Mouse (Mus musculus) kidney, postnatal 0 days (tissue): ENCODE measurements around the gene Fstl3. TPM values are rescaled to one million over a fixed set of nuclear protein-coding genes. Genes with fewer than 3 reads are reported as not detected.

Source experiments
- ATAC-seq: fragments of 200-750 bp; cut with Nextera tagmentation; replicated peaks from 2 replicates; pipeline ENCODE4 v1.8.0; 2017; ENCODE audit warnings: low read depth, moderate number of reproducible peaks, moderate TSS enrichment, moderate library complexity; ENCODE audit not compliant: low FRiP score
- DNase-seq: peaks from one replicate; pipeline ENCODE4 v3.0.0-alpha.2; 2016; ENCODE audit warnings: low spot score
- H3K27ac ChIP-seq: fragments of 300-500 bp; sonication (generic); 2 replicates; pipeline ENCODE4 v1.5.1; 2014; ENCODE audit warnings: mild to moderate bottlenecking
- H3K27me3 ChIP-seq: fragments of 300-500 bp; sonication (generic); 2 replicates; pipeline ENCODE4 v1.6.1; 2014; ENCODE audit warnings: low read length, mixed read lengths; ENCODE audit not compliant: insufficient read depth
- H3K36me3 ChIP-seq: fragments of 300-500 bp; sonication (generic); 2 replicates; pipeline ENCODE4 v1.6.1; 2014; ENCODE audit warnings: low read length, mixed read lengths; ENCODE audit not compliant: insufficient read depth
- H3K4me1 ChIP-seq: fragments of 300-500 bp; sonication (generic); replicated peaks from 2 replicates; pipeline ENCODE4 v1.6.1; 2014; ENCODE audit warnings: antibody characterized with exemption, low read length, mixed read lengths; ENCODE audit not compliant: insufficient read depth
- H3K4me2 ChIP-seq: fragments of 300-500 bp; sonication (generic); 2 replicates; pipeline ENCODE4 v1.6.1; 2014; ENCODE audit warnings: mild to moderate bottlenecking, low read length, moderate library complexity, mixed read lengths
- H3K4me3 ChIP-seq: fragments of 300-500 bp; sonication (generic); replicated peaks from 2 replicates; pipeline ENCODE4 v1.5.1; 2014; ENCODE audit warnings: low read depth, low read length
- H3K9ac ChIP-seq: fragments of 300-500 bp; sonication (generic); 2 replicates; pipeline ENCODE4 v1.6.1; 2014; ENCODE audit warnings: low read depth, low read length
- H3K9me3 ChIP-seq: fragments of 300-500 bp; sonication (generic); replicated peaks from 2 replicates; pipeline ENCODE4 v1.6.1; 2016; ENCODE audit warnings: low read length, inconsistent platforms, mixed read lengths
- CTCF ChIP-seq: IDR thresholded peaks from 2 replicates; pipeline ENCODE4 v1.5.1; 2016; ENCODE audit warnings: antibody characterized with exemption, low read depth, mild to moderate bottlenecking, moderate library complexity
- WGBS: fragments of 180-500 bp; shearing (Covaris S2); extraction: QIAGEN DNeasy Blood & Tissue Kit; methylation state at CpG from one replicate; pipeline ENCODE4 v1.1.7; 2014; 5-methylcytosine and 5-hydroxymethylcytosine counted together
- polyA plus RNA-seq: library from polyadenylated mRNA; unstranded; fragments of >200 nt; fragmentation: Nextera tagmentation; extraction: Ambion mirVana; gene quantifications from 2 replicates; pipeline ENCODE4 v1.2.1, GENCODE M21; 2015

Gene Fstl3
- 32.9 and 38.7 TPM in 2 replicates for polyA plus RNA-seq

- H3K9ac ChIP-seq = peak within 1 kb of the TSS; percentile 67
- H3K9me3 ChIP-seq = no peaks in the 10 kb centered on the region
- no peaks in the 10 kb centered on the region for H3K36me3 ChIP-seq
- DNase-seq (peak; percentile 67), ATAC-seq (no peak)
- peaks cover 21% of the 10 kb centered on the region; the same call in 1 of the 2 replicates for H3K4me1 ChIP-seq
- peak within 1 kb of the TSS; percentile 51 for H3K4me3 ChIP-seq
- WGBS = 1% methylated on average over 39 of the region's 39 CpGs
- H3K27ac ChIP-seq = peak within 1 kb of the TSS; percentile 75
- peak within 1 kb of the TSS; percentile 76 for H3K4me2 ChIP-seq
- no peak for TF ChIP-seq CTCF
- no peaks in the 10 kb centered on the region for H3K27me3 ChIP-seq
Observed at GRCm38 (mm10) chr10:79777103-79777531, at the start of gene Fstl3. TSS of gene Fstl3 (plus strand) at chr10:79777272.

- WGBS = 66% methylated on average over 28 of the region's 28 CpGs
- H3K4me2 ChIP-seq = no peak overlapping the region
- no peak for DNase-seq
- no peak overlapping the region for H3K4me3 ChIP-seq
- H3K27me3 ChIP-seq = no peaks in the 10 kb centered on the region
- H3K9ac ChIP-seq = no peak overlapping the region
- no peaks in the 10 kb centered on the region; the same call in 1 of the 2 replicates for H3K4me1 ChIP-seq
- 0 out of 2 replicates have a peak, but pooled peaks cover 1% of the 10 kb centered on the region for H3K36me3 ChIP-seq
- ATAC-seq = no peak
- H3K9me3 ChIP-seq = no peaks in the 10 kb centered on the region
- no peak overlapping the region for H3K27ac ChIP-seq
- no peak for TF ChIP-seq CTCF
Observed at GRCm38 (mm10) chr10:79728323-79729249, 48.5 kb upstream of the Fstl3 start.

GRCm38 (mm10) chr10:79729357-79729965, 47.6 kb upstream of the Fstl3 start:
- 0 out of 2 replicates have a peak, but pooled peaks have one; percentile 5 for ATAC-seq
- Histone ChIP-seq H3K4me3 (no peak overlapping the region), H3K9ac (no peak overlapping the region), H3K27me3 (no peaks in the 10 kb centered on the region), H3K9me3 (no peaks in the 10 kb centered on the region), H3K4me2 (no peak overlapping the region), H3K4me1 (no peaks in the 10 kb centered on the region; the same call in 1 of the 2 replicates), H3K27ac (no peak overlapping the region), H3K36me3 (0 out of 2 replicates have a peak, but pooled peaks cover 5% of the 10 kb centered on the region)
- WGBS = 69% methylated on average over 13 of the region's 13 CpGs
- DNase-seq = no peak
- no peak for TF ChIP-seq CTCF

GRCm38 (mm10) chr10:79732500-79732899, 44.6 kb upstream of the Fstl3 start:
- ATAC-seq = no peak
- no peaks in the 10 kb centered on the region for H3K27me3 ChIP-seq
- no peaks in the 10 kb centered on the region for H3K9me3 ChIP-seq
- H3K9ac ChIP-seq = no peak overlapping the region
- H3K4me2 ChIP-seq = no peak overlapping the region
- no peak overlapping the region for H3K27ac ChIP-seq
- H3K4me3 ChIP-seq = no peak overlapping the region
- H3K36me3 ChIP-seq = peaks cover 24% of the 10 kb centered on the region
- TF ChIP-seq CTCF = peak; percentile 58
- no peak for DNase-seq
- no peaks in the 10 kb centered on the region for H3K4me1 ChIP-seq
- WGBS = 90% methylated on average over 1 of the region's 1 CpGs

- no peak overlapping the region for H3K4me3 ChIP-seq
- H3K9ac ChIP-seq = no peak overlapping the region
- DNase-seq (no peak), ATAC-seq (no peak)
- H3K36me3 ChIP-seq = peaks cover 37% of the 10 kb centered on the region
- H3K9me3 ChIP-seq = 0 out of 2 replicates have a peak, but pooled peaks cover 1% of the 10 kb centered on the region
- WGBS = 90% methylated on average over 15 of the region's 15 CpGs
- H3K27me3 ChIP-seq = no peaks in the 10 kb centered on the region
- TF ChIP-seq CTCF = no peak
- H3K4me2 ChIP-seq = no peak overlapping the region
- H3K4me1 ChIP-seq = no peaks in the 10 kb centered on the region
- H3K27ac ChIP-seq = no peak overlapping the region
Observed at GRCm38 (mm10) chr10:79733847-79734246, 43.2 kb upstream of the Fstl3 start.

- H3K4me2 ChIP-seq = peak overlapping the region; percentile 37
- TF ChIP-seq CTCF = peak; percentile 30; the same call in 1 of the 2 replicates
- 48% methylated on average over 43 of the region's 52 CpGs for whole genome bisulfite sequencing
- H3K27ac ChIP-seq = no peak overlapping the region
- H3K4me1 ChIP-seq = no peaks in the 10 kb centered on the region
- no peak overlapping the region for H3K4me3 ChIP-seq
- no peak for ATAC-seq
- H3K27me3 ChIP-seq = no peaks in the 10 kb centered on the region
- no peak overlapping the region for H3K9ac ChIP-seq
- H3K9me3 ChIP-seq = 0 out of 2 replicates have a peak, but pooled peaks cover 6% of the 10 kb centered on the region
- DNase-seq = no peak
- H3K36me3 ChIP-seq = peaks cover 52% of the 10 kb centered on the region
Observed at GRCm38 (mm10) chr10:79735361-79735760, 41.7 kb upstream of the Fstl3 start.
